Mouse (Mus musculus): ENCODE data around the gene Gpd1.
A peak's percentile ranks its signal among the peaks of the same experiment; 100 is the strongest.

Gene Gpd1

DNA sequence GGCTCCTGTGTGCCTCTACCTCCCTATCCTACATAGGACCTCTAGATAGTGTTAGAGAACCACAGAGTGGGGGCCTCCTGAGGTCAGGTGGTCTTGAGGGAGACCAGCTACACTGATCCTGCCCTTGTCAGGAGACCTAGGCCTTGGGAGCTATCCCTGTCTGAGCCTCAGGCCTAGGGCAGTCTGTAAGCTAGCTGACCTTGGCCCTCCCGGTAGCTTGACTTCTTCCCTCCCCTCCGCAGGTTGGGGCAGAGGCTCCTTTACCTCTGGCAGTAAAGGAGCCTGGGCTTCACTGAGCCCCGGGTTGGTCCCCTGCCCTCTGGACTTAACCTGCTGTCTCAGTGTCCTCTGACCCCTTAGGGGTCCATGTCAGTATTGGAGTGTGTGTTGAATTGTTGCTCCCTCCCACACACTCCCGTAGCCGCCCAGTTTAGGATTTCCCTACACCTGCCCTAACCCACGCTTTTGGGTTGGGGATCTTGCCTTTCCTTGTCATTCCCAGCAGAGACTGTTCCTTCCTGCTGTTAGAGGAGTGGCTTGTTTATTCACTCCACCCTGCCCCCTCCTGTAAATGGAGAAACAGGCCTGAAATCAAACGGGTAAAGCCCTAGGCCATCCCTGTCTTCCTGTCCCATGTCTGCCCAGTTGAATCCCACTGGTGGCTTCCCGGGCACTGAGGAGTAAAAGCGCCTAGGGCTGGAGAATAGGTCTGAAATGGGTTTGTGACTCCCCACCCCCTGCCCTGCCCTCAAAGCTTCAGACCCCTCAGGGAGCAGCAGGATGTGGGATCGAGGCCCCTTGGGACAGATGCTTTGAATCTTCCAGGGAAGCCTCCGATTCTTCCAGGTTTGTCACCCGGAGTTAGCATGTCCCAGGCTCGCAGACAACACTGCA lies 4.4 kb upstream of the Gpd1 start:
- no peak for TF ChIP-seq GATA4 (IDR thresholded peaks at IDR 0.05; ENCODE audit: insufficient replicate concordance, low read length)

DNA sequence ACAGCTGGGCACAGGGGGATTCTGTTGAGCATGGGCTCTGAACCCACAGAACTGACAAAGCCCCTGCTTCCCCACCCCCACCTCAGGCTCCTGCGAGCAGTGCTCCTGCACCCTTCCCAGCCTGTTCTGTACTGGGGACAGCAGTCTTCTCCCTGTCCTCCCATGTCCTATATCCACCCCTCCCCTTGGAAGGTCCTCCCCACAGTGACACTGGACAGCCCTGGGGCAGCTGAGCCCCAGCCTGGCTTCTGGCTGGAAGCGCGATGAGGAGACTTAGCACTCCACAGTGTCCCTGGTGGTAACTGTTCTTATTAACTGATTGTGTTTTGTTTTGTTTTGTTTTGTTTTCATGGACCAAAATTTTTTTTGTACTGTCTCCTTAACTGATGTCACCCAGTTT lies 3.7 kb upstream of the Gpd1 start:
- TF ChIP-seq GATA4 (IDR thresholded peaks at IDR 0.05; ENCODE audit: insufficient replicate concordance, low read length): no peak

DNA sequence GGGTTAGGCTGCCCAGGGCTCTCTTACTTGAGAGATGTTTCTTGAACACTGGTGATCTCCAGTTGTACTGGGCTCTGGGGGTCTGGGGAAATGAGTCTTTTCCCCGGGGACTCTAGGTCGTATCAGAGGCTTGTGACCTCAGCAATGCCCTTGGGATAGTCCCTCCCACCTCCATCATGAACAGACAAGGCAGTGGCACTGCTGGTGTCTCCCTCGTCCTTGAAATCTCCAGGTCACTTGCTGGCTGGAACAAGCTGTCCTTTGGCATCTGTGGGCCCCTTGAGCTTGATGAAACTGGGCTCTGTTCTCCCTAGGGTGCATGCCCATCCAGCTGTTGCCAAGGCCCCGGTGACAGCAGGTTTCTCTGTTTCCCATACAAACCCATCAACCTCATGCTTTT lies 3.1 kb upstream of the Gpd1 start:
- TF ChIP-seq GATA4 (IDR thresholded peaks at IDR 0.05; ENCODE audit: insufficient replicate concordance, low read length): no peak

DNA sequence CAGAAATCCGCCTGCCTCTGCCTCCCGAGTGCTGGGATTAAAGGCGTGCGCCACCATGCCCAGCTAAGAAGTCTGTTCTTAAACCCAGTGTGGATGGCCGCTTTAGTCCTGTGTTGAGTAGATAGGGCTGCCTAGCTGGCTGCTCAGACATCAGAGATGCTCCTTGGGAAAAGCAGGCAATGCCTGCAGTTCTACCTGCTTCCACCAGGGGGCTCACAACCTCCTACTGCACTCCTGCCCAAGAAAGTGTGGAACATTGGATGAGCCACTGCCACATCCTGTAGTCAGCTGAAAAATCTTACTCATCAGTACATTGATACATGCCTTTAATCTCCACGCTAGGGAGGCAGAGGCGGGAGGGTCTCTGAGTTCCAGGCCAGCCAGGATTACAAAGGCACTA lies 2.5 kb upstream of the Gpd1 start:
- no peak for TF ChIP-seq GATA4 (IDR thresholded peaks at IDR 0.05; ENCODE audit: insufficient replicate concordance, low read length)

GRCm38 (mm10) chr15:99715361-99715865 lies 1.9 kb upstream of the Gpd1 start:
- TF ChIP-seq GATA4 (IDR thresholded peaks at IDR 0.05; ENCODE audit: insufficient replicate concordance, low read length): no peak; the same call in 1 of the 2 replicates

GRCm38 (mm10) chr15:99715982-99716746 lies 1.2 kb upstream of the Gpd1 start:
- no peak; the same call in 1 of the 2 replicates for TF ChIP-seq GATA4 (IDR thresholded peaks at IDR 0.05; ENCODE audit: insufficient replicate concordance, low read length)

GRCm38 (mm10) chr15:99716814-99717213 lies 501 bp upstream of the Gpd1 start:
- no peak for TF ChIP-seq GATA4 (IDR thresholded peaks at IDR 0.05; ENCODE audit: insufficient replicate concordance, low read length)

DNA sequence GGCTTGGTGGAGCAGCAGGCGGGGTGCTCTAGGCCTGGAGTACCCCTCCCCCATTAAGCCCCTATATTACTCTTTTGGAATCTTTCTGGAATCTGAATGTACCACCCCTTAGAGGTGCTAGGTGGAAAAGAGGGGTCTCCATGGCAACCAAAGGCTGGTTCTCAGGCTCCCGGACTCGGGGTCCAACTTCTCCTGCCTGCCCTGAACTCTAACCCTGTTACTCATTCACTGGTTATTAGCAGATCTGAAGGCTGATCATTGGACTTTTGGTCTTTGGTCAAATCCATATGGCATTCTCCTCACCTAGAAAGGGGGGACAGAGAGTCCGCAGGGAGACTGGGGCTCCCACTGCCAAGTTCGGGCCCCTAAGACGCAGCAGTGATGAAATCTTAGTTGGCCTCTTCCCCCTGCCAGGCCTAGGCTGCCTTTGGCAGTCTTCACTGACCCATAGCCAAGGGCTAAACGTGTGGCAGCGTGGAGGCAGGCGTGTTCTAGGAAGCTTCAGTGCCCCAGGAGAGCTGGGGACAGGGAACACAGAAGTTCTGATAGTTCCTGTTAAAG lies 1.2 kb downstream of the Gpd1 start:
- TF ChIP-seq GATA4 (IDR thresholded peaks at IDR 0.05; ENCODE audit: insufficient replicate concordance, low read length): no peak

- no peak for TF ChIP-seq GATA4 (IDR thresholded peaks at IDR 0.05; ENCODE audit: insufficient replicate concordance, low read length)
Observed at GRCm38 (mm10) chr15:99719865-99720264, 2.5 kb downstream of the Gpd1 start.

DNA sequence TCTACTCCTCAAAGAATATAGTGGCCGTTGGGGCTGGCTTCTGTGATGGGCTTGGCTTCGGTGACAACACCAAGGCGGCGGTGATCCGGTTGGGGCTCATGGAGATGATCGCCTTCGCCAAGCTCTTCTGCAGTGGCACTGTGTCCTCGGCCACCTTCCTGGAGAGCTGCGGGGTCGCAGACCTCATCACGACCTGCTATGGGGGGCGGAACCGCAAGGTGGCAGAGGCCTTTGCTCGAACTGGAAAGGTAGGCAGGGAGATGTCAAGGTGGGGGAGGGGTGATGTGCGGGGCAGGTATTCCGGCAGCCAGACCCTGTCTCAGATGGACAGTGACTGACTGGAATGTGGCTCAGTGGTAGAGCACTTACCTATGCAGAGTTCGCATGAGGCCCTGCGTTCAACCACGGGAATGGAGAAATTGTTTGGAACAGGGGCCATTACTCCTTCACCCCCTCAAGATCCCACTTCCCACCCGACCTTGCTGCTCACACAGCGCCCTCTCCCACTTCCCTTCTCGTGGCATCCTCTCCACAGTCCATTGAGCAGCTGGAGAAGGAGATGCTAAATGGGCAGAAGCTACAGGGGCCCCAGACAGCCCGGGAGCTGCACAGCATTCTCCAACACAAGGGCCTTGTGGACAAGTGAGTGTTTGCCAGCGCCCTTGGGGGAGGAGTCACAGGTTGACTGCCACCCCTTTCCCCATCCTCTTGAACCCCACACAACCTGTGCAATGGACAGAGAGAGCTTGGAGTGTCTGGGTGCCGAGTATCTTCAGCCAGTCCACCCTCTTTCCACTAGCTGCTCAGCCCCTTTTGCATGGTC lies 4.8 kb downstream of the Gpd1 start:
- TF ChIP-seq GATA4 (IDR thresholded peaks at IDR 0.05; ENCODE audit: insufficient replicate concordance, low read length): no peak

- TF ChIP-seq GATA4 (IDR thresholded peaks at IDR 0.05; ENCODE audit: insufficient replicate concordance, low read length): no peak
Observed at GRCm38 (mm10) chr15:99723120-99723514, 5.8 kb downstream of the Gpd1 start.

- TF ChIP-seq GATA4 (IDR thresholded peaks at IDR 0.05; ENCODE audit: insufficient replicate concordance, low read length): peak; percentile 9; the same call in 1 of the 2 replicates
Observed at GRCm38 (mm10) chr15:99723515-99724291, 6.4 kb downstream of the Gpd1 start.

DNA sequence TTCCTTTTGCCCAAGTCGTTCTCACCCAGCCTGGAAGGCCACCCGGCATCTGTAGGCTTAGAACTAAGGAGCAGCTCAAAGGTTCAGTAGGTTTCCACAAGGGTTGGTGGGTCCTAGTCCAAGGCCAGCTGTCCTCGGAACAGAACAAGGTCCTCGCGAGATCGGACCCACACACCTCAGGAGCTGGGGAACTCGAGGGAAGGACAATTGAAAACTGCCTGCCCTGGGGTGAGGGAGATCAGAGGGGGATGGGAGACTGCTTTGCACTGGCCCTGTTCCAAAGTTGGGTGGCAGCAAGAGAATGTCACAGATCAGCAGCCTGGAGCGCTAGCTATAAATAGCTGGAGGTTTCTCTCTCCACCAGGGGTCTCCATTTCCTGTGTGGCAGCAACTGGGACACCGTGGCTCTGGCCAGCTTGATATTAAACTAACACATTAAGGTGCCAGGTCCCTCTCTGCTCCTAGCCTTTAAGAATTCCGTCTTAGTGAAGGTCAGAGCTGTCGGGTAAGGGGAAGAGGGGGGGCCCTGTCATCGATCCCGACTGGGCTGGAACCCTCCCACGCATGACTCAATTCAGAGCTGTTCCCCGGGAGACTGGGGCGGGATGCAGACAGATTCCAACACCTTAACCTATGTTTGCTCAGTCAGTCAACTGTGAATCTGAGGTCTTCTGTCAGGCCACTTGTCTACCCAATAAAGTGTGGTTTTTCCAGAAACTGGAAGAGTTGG lies 7.1 kb downstream of the Gpd1 start:
- TF ChIP-seq GATA4 (IDR thresholded peaks at IDR 0.05; ENCODE audit: insufficient replicate concordance, low read length): no peak
